ENCODE assay signal across 8 mouse cellular contexts in the genomic region with DNA sequence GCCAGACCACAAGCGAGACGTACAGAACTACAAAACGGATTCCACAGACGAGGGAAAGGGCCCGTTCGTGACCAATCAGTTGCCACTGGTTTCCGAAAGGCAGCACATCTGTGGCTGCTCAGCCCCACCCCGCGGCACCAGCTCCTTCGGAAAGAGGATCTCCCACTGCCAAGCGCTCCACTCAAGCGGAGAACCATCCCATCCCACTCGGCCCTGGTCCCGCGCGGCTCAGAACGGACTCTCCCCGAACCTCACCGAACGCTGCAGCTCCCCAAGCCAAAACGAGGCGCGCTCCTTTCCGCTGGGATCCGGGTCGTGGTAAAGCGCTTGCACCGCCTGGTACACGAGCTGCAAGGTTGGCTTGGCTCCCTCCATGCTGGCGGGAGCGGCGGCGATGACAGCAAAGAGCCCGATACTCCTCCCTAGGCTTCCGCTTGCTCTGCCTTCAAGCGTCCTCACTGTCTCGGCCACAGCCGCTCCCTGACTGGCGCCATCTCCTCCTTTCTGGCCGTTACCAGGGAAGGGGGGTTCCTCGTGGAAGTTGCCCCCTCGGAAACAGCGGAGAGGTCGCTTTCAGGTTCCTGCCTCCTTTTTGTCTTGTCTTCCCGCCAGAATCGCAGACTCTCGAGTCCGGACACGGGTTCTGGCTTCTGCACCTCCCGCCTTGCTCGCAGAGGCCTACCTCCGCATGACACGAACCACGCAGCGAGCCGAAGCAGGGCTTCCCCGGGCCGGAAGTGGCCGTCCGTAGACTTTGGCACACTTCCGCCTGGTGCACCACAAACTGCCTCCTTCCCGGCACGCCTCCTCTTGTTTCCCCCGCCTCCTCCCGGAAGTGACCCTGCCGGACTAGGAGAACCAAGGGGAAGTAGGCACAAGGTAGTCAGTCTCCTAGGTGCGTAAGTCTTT. TPM values are rescaled to one million over a fixed set of nuclear protein-coding genes. Genes with fewer than 3 reads are reported as not detected.
DNase-seq lines count a peak whose midpoint lies in the region; ATAC-seq lines count a peak whose summit lies in the region.

A gene (minus strand): TSS at position 777 of the 909 bp plus-strand sequence.

- H3K4me3 ChIP-seq in heart, embryonic 10.5 days: peak within 1 kb of the TSS; percentile 100
- peak within 1 kb of the TSS; percentile 100 for H3K4me3 ChIP-seq in kidney, embryonic 15.5 days (replicated peaks)

- peak within 1 kb of the TSS; percentile 79 for H3K4me2 ChIP-seq in kidney, embryonic 15.5 days

- H3K9ac ChIP-seq in kidney, embryonic 15.5 days: peak within 1 kb of the TSS; percentile 95

- H3K36me3 ChIP-seq in heart, embryonic 10.5 days: no peaks in the 10 kb centered on the region
- H3K36me3 ChIP-seq in kidney, embryonic 15.5 days: no peaks in the 10 kb centered on the region

- no peaks in the 10 kb centered on the region for H3K9me3 ChIP-seq in heart, embryonic 10.5 days
- no peaks in the 10 kb centered on the region; the same call in 1 of the 2 replicates for H3K9me3 ChIP-seq in kidney, embryonic 15.5 days (replicated peaks)

- under 1% methylated on average over 67 of the region's 67 CpGs for WGBS in heart, embryonic 10.5 days
- under 1% methylated on average over 67 of the region's 67 CpGs for WGBS in kidney, embryonic 15.5 days

- peaks cover 11% of the 10 kb centered on the region; the same call in 1 of the 2 replicates for H3K4me1 ChIP-seq in heart, embryonic 10.5 days
- peaks cover 15% of the 10 kb centered on the region for H3K4me1 ChIP-seq in kidney, embryonic 15.5 days

- ATAC-seq in erythroblast, adult 5-6 weeks (replicated peaks; ENCODE audit: low FRiP score, poor library complexity, severe bottlenecking): peak; percentile 98
- peak; percentile 96 for ATAC-seq in kidney, embryonic 15.5 days (replicated peaks; ENCODE audit: low FRiP score)
- peak; percentile 100 for ATAC-seq in monocyte, adult 5-6 weeks (replicated peaks; ENCODE audit: insufficient number of reproducible peaks, low FRiP score, low TSS enrichment, poor library complexity, severe bottlenecking)

- peak within 1 kb of the TSS; percentile 94 for H3K27ac ChIP-seq in heart, embryonic 10.5 days
- peak within 1 kb of the TSS; percentile 95 for H3K27ac ChIP-seq in kidney, embryonic 15.5 days

- DNase-seq in B cell, adult 2 months: peak; percentile 96 to 97
- peak; percentile 98 for DNase-seq in brain, adult 2 months (ENCODE audit: low read depth, low spot score)
- peak; percentile 97 for DNase-seq in heart, embryonic 10.5 days (ENCODE audit: low spot score)
- peak; percentile 92 for DNase-seq in liver
- peak; percentile 90 to 94 for DNase-seq in spleen, postnatal 4 days (ENCODE audit: low spot score in 2 of 2)

- H3K27me3 ChIP-seq in heart, embryonic 10.5 days (ENCODE audit: insufficient read depth, poor library complexity, severe bottlenecking): no peaks in the 10 kb centered on the region
- H3K27me3 ChIP-seq in kidney, embryonic 15.5 days: no peaks in the 10 kb centered on the region

RNA-seq across cellular contexts. Expression of the gene that starts here (rescaled TPM):
- 16.3 and 34.7 TPM in 2 replicates for total RNA-seq in erythroblast, adult 5-6 weeks (2015; ENCODE audit: low replicate concordance)
- 22.6 and 26.1 TPM in 2 replicates for total RNA-seq in erythroblast, adult 5-6 weeks (2017; ENCODE audit: low replicate concordance)
- polyA plus RNA-seq in heart, embryonic 10.5 days (2016; fragmentation: Nextera tagmentation; extraction: Ambion mirVana): 89.1 and 90.2 TPM in 2 replicates
- polyA plus RNA-seq in kidney, embryonic 15.5 days (2015; fragmentation: Nextera tagmentation; extraction: Ambion mirVana): 91.3 and 93.2 TPM in 2 replicates
- 62.4 to 105 TPM (median 76.9 TPM) in 3 replicates for total RNA-seq in monocyte, adult 5-6 weeks (2017)

Comparison
In these comparisons a context has a peak if more than half of its experiments do, and no peak if none do; other contexts are left out.
1. Peak in every context shown above with its lines: DNase-seq, ATAC-seq, H3K4me3 ChIP-seq and H3K27ac ChIP-seq.